10 mouse cellular contexts compared by ENCODE assay signal in the genomic region with DNA sequence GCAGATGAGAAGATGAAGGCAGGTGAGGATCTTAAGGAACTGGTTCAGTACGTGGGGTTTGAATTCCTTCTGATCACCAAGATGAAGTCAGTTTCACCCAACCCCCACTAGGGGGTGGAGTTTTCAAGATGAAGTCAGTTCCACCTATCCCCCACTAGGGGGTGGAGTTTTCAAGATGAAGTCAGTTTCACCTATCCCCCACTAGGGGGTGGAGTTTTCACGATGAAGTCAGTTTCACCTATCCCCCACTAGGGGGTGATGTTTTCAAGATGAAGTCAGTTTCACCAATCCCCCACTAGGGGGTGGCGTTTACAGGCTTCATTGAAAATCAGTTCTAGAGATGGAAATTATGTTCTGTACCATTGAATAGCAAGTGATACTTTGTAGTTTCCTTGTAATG.
DNase-seq lines count a peak whose midpoint lies in the region; ATAC-seq and TF ChIP-seq lines count a peak whose summit lies in the region.
"Had no signal": no experiment of that assay in that cellular context is flagged by ENCODE, and none has a peak within 500 bp of the region (broad histone marks: within the 10 kb centered on the region; RNA-seq: fewer than 3 reads in every experiment).

No protein-coding gene starts in this region.

- no peaks in the 10 kb centered on the region for H3K9me3 ChIP-seq in forebrain, embryonic 14.5 days (replicated peaks; ENCODE audit: control insufficient read depth, low read length)
- H3K9me3 ChIP-seq in forebrain, embryonic 12.5 days, result no peaks in the 10 kb centered on the region
- H3K9me3 ChIP-seq in midbrain, postnatal 0 days (ENCODE audit: low read length), result no peaks in the 10 kb centered on the region
- no peaks in the 10 kb centered on the region for H3K9me3 ChIP-seq in midbrain, embryonic 13.5 days
- H3K9me3 ChIP-seq in embryonic facial prominence, embryonic 10.5 days, result no peaks in the 10 kb centered on the region
- H3K9me3 ChIP-seq: heart, embryonic 15.5 days had no signal

- peak; percentile 48 for DNase-seq in forebrain, embryonic 14.5 days (ENCODE audit: low spot score)
- DNase-seq in midbrain, postnatal 0 days (ENCODE audit: low spot score), result peak; percentile 88
- DNase-seq in embryonic facial prominence, embryonic 10.5 days (ENCODE audit: low spot score), result peak; percentile 18
- peak; percentile 54 for DNase-seq in skeletal muscle tissue, adult 2 months (ENCODE audit: low read depth, low spot score)
- no peak for DNase-seq in heart, postnatal 36 days
- DNase-seq in adrenal gland, adult 18-20 months (ENCODE audit: low spot score in 2 of 2), result no peak

- H3K27me3 ChIP-seq in forebrain, embryonic 14.5 days (replicated peaks; ENCODE audit: control insufficient read depth, insufficient read depth, low read length), result 0 out of 2 replicates have a peak, but pooled peaks cover 1% of the 10 kb centered on the region
- peaks cover 6% of the 10 kb centered on the region; the same call in 1 of the 2 replicates for H3K27me3 ChIP-seq in forebrain, embryonic 12.5 days
- no peaks in the 10 kb centered on the region for H3K27me3 ChIP-seq in midbrain, postnatal 0 days (ENCODE audit: insufficient read depth, low read length)
- H3K27me3 ChIP-seq in midbrain, embryonic 13.5 days, result peaks cover 6% of the 10 kb centered on the region
- no peaks in the 10 kb centered on the region; the same call in 1 of the 2 replicates for H3K27me3 ChIP-seq in embryonic facial prominence, embryonic 10.5 days (replicated peaks; ENCODE audit: low read depth, poor library complexity, severe bottlenecking)
- H3K27me3 ChIP-seq: heart, embryonic 15.5 days had no signal

- no peaks in the 10 kb centered on the region for H3K4me1 ChIP-seq in forebrain, embryonic 14.5 days (ENCODE audit: control insufficient read depth, insufficient read depth, low read length)
- H3K4me1 ChIP-seq in forebrain, embryonic 12.5 days, result peaks cover 12% of the 10 kb centered on the region
- no peaks in the 10 kb centered on the region for H3K4me1 ChIP-seq in midbrain, postnatal 0 days (ENCODE audit: insufficient read depth, low read length)
- H3K4me1 ChIP-seq in midbrain, embryonic 13.5 days (replicated peaks), result peaks cover 7% of the 10 kb centered on the region; the same call in 1 of the 2 replicates
- H3K4me1 ChIP-seq in embryonic facial prominence, embryonic 10.5 days, result peaks cover 6% of the 10 kb centered on the region

- intact Hi-C loops in heart, postnatal 36 days (cut with DNase I), result no loop called here

- H3K4me3 ChIP-seq in forebrain, embryonic 14.5 days (ENCODE audit: low read depth, low read length), result no peak overlapping the region
- H3K4me3 ChIP-seq in forebrain, embryonic 12.5 days (replicated peaks), result no peak overlapping the region
- H3K4me3 ChIP-seq in midbrain, postnatal 0 days (ENCODE audit: low read depth, low read length), result no peak overlapping the region
- no peak overlapping the region for H3K4me3 ChIP-seq in midbrain, embryonic 13.5 days (replicated peaks)
- H3K4me3 ChIP-seq in embryonic facial prominence, embryonic 10.5 days, result no peak overlapping the region
- H3K4me3 ChIP-seq: heart, embryonic 15.5 days had no signal

- 91% methylated on average over 3 of the region's 3 CpGs for WGBS in forebrain, embryonic 14.5 days
- WGBS in forebrain, embryonic 12.5 days, result 89% methylated on average over 3 of the region's 3 CpGs
- WGBS in midbrain, postnatal 0 days, result 92% methylated on average over 3 of the region's 3 CpGs
- 87% methylated on average over 3 of the region's 3 CpGs for WGBS in midbrain, embryonic 13.5 days
- WGBS in embryonic facial prominence, embryonic 10.5 days, result 87% methylated on average over 3 of the region's 3 CpGs

- H3K4me2 ChIP-seq in forebrain, embryonic 14.5 days (ENCODE audit: low read length), result no peak overlapping the region
- no peak overlapping the region for H3K4me2 ChIP-seq in forebrain, embryonic 12.5 days
- no peak overlapping the region for H3K4me2 ChIP-seq in midbrain, postnatal 0 days (ENCODE audit: low read depth, low read length, poor library complexity, severe bottlenecking)
- no peak overlapping the region for H3K4me2 ChIP-seq in midbrain, embryonic 13.5 days (replicated peaks)
- H3K4me2 ChIP-seq: heart, embryonic 15.5 days had no signal

- no peak for ATAC-seq in forebrain, embryonic 14.5 days
- no peak for ATAC-seq in forebrain, embryonic 12.5 days (ENCODE audit: low FRiP score)
- no peak for ATAC-seq in midbrain, postnatal 0 days (ENCODE audit: low FRiP score)
- ATAC-seq in midbrain, embryonic 13.5 days, result no peak
- ATAC-seq: midbrain, embryonic 16.5 days had no signal

- H3K27ac ChIP-seq in forebrain, embryonic 14.5 days (ENCODE audit: low read depth, low read length), result no peak overlapping the region
- no peak overlapping the region for H3K27ac ChIP-seq in forebrain, embryonic 12.5 days
- H3K27ac ChIP-seq in midbrain, postnatal 0 days (ENCODE audit: low read depth, low read length), result no peak overlapping the region
- no peak overlapping the region for H3K27ac ChIP-seq in midbrain, embryonic 13.5 days
- H3K27ac ChIP-seq in embryonic facial prominence, embryonic 10.5 days (replicated peaks), result no peak overlapping the region
- H3K27ac ChIP-seq: heart, embryonic 15.5 days had no signal

- H3K36me3 ChIP-seq in forebrain, embryonic 14.5 days (ENCODE audit: control insufficient read depth, insufficient read depth, low read length), result no peaks in the 10 kb centered on the region
- H3K36me3 ChIP-seq in forebrain, embryonic 12.5 days (replicated peaks), result no peaks in the 10 kb centered on the region
- H3K36me3 ChIP-seq in midbrain, postnatal 0 days (ENCODE audit: insufficient read depth, low read length), result no peaks in the 10 kb centered on the region
- H3K36me3 ChIP-seq in midbrain, embryonic 13.5 days, result no peaks in the 10 kb centered on the region
- H3K36me3 ChIP-seq in embryonic facial prominence, embryonic 10.5 days (replicated peaks), result no peaks in the 10 kb centered on the region
- H3K36me3 ChIP-seq: heart, embryonic 15.5 days had no signal

- no peak overlapping the region for H3K9ac ChIP-seq in forebrain, embryonic 14.5 days (ENCODE audit: low read length)
- no peak overlapping the region for H3K9ac ChIP-seq in forebrain, embryonic 12.5 days
- H3K9ac ChIP-seq in midbrain, postnatal 0 days (replicated peaks; ENCODE audit: low read length, poor library complexity, severe bottlenecking), result no peak overlapping the region
- no peak overlapping the region for H3K9ac ChIP-seq in midbrain, embryonic 13.5 days (replicated peaks)
- H3K9ac ChIP-seq: heart, embryonic 15.5 days had no signal

- peak; percentile 98 for TF ChIP-seq CTCF in midbrain, postnatal 0 days (IDR thresholded peaks at IDR 0.05)

Comparison
In these comparisons a context has a peak if more than half of its experiments do, and no peak if none do; other contexts are left out.
1. DNase-seq: peak in forebrain, embryonic 14.5 days (single experiment), midbrain, postnatal 0 days (single experiment), embryonic facial prominence, embryonic 10.5 days (single experiment) and skeletal muscle tissue, adult 2 months (single experiment); none in heart, postnatal 36 days (0 of 2) and adrenal gland, adult 18-20 months (0 of 2).